Mouse (Mus musculus) gastrocnemius, adult 8-10 months (tissue): ENCODE measurements around the gene Specc1. TPM values are rescaled to one million over a fixed set of nuclear protein-coding genes. Genes with fewer than 3 reads are reported as not detected.

Experiments
- DNase-seq, 2 experiments: peaks; one replicate each; pipeline ENCODE4 v3.0.0; 2022; ENCODE audit warnings: low spot score in 2 of 2
- total RNA-seq, 4 experiments: library from RNA; stranded (reverse); gene quantifications; 2 replicates each; pipeline ENCODE4 v1.2.4; 2022

The Specc1 gene
- total RNA-seq, 4 experiments from 2014 or later = 1.5 to 2.7 (median 1.7) TPM

- DNase-seq = peak in 1 of 2 experiments; percentile 20
Measured at GRCm38 (mm10) chr11:62243871-62244270, 287.3 kb downstream of the Specc1 start.

GRCm38 (mm10) chr11:62244471-62244870 lies 287.9 kb downstream of the Specc1 start:
- no peak for DNase-seq

- no peak for DNase-seq
Measured at GRCm38 (mm10) chr11:62247759-62248400, 291.3 kb downstream of the Specc1 start.

- DNase-seq = peak; percentile 25 to 46
Measured at GRCm38 (mm10) chr11:62248401-62249244, 292.1 kb downstream of the Specc1 start, which contains the start of gene Adora2b. TSS of gene Adora2b (plus strand) at chr11:62248984.

- no peak for DNase-seq
Measured at GRCm38 (mm10) chr11:62249266-62250037, 292.9 kb downstream of the Specc1 start.

- DNase-seq = peak in 1 of 2 experiments; percentile 15
Measured at GRCm38 (mm10) chr11:62251047-62251446, 294.5 kb downstream of the Specc1 start.

GRCm38 (mm10) chr11:62253380-62253779 lies 296.8 kb downstream of the Specc1 start:
- DNase-seq = no peak

GRCm38 (mm10) chr11:62259214-62259613 lies 302.7 kb downstream of the Specc1 start:
- DNase-seq = no peak

GRCm38 (mm10) chr11:62263599-62263998 lies 307.0 kb downstream of the Specc1 start:
- DNase-seq = no peak

GRCm38 (mm10) chr11:62264018-62264417 lies 307.5 kb downstream of the Specc1 start:
- DNase-seq = no peak

- no peak for DNase-seq
Measured at GRCm38 (mm10) chr11:62265642-62266041, 309.1 kb downstream of the Specc1 start.

- no peak for DNase-seq
Measured at GRCm38 (mm10) chr11:62266466-62267214, 310.1 kb downstream of the Specc1 start.

- no peak for DNase-seq
Measured at GRCm38 (mm10) chr11:62268381-62268780, 311.8 kb downstream of the Specc1 start.

- no peak for DNase-seq
Measured at GRCm38 (mm10) chr11:62269097-62269496, 312.5 kb downstream of the Specc1 start.

- no peak for DNase-seq
Measured at GRCm38 (mm10) chr11:62270851-62271250, 314.3 kb downstream of the Specc1 start.

Other genes starting within 250 kb of the Specc1 start
- not detected for gene Slc5a10, start 235.9 kb upstream of the Specc1 start, total RNA-seq
- gene Prpsap2, start 194.7 kb upstream of the Specc1 start, total RNA-seq = 1 to 10 TPM; 4.9 to 7.0 (median 5.4) TPM
- gene Ulk2, start 101.7 kb upstream of the Specc1 start, total RNA-seq = 10 to 100 TPM; 73.2 to 92.6 (median 79.5) TPM
- gene Akap10, start 26.5 kb upstream of the Specc1 start, total RNA-seq = 10 to 100 TPM in 1 of 4 experiments, 1 to 10 TPM in 3; 8.1 to 12.1 (median 9.4) TPM